Mouse (Mus musculus) liver, adult (tissue): ENCODE measurements at regions not wholly inside any gene's neighbourhood (a gene's known extent, or its start where the extent isn't known, plus 50 kb on each side); places are given as distances from the start of the nearest gene placed in this dataset.

Experiments
- GATA4 ChIP-seq: IDR thresholded peaks from 2 replicates; pipeline ENCODE4 v1.6.1; 2014; ENCODE audit warnings: mild to moderate bottlenecking, low read length; ENCODE audit not compliant: insufficient replicate concordance

DNA sequence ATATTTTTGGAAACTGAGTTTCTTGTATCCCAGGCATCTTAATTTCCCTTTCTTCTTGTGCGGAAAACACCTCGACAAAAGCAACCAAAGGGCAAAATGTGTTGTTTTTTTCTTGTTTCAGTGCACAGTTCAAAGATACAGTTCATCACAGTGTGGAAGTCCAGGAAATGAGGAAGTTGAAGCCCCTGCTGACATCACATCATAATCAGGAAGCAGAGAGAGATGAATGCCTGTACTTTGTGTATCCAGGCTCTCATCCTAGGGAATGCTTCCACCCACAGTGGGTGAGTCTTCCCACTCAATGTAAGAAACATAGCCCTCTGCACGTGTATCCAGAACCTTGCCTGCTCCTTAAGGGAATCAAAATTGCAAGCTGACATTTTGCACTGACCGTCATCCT, 128.1 kb downstream of the Plk2 start:
- TF ChIP-seq GATA4: no peak

- no peak for TF ChIP-seq GATA4
These were observed 132.8 kb downstream of the Plk2 start for GRCm38 (mm10) chr13:110527681-110528080.

- TF ChIP-seq GATA4: no peak
These were observed 134.8 kb downstream of the Plk2 start for GRCm38 (mm10) chr13:110529624-110530023.

DNA sequence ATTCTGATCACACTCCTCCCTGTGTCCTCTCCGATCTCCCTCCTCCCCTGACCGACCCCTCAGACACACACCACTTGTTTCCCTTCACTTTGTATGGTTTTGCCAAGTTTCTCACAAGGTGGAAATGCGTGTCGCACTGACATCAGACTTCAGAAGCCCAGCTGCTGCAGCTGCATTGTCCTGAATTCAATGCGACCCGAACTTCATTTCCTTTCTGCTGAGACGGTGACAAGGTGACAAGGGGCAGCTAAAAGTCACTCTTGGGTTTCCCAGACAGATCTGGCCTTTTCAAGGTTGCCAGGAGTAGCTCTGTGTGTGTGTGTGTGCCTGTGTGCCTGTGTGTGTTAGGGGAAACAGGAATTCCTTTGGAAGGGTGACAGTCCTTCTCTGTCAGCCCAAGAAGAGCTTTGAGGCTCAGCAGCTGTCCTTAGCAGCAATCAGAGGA, 139.5 kb downstream of the Plk2 start:
- peak; percentile 90 for TF ChIP-seq GATA4

DNA sequence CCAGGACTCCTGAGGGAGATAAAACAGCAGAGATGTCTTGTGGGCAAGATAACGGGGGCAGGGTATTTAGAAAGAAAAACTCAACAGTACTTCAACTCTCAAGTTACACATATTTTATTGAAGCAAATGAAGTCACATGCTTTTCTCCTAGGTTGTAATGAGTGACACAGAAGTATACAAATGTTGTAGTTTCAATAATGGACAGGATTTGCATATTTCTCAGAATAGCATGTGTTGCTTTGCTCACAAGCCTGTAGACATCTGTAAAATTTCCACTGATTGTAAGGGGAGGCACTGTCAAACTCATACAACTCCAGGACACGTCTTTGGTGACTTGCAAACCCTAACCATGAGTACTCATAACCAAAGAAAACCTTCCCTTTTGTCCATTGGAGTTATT, 140.9 kb downstream of the Plk2 start:
- TF ChIP-seq GATA4: no peak

DNA sequence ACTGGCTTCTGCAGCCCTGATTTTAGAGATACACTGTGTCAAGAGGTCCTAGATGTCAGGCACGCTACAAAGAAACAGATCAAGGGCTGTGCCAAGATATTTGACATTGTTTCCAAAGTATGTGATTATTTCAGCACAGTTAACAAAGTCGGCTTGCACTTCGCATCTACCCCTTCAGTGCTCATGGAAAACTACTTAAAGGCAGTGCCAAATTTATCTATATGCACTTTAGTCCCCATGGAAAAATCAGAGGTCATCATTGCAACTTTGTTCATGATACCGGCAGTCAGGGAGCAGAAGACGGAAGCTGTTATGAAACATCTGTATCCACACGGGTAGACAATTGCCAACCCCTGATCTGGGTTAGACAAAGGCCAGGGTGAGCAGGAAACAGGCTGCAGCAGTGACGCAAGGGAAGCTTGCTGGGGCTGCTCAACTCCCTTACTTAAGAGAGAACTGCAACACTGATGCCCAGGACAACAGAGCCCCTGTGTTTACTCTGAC, 143.2 kb downstream of the Plk2 start:
- peak; percentile 75; the same call in 1 of the 2 replicates for TF ChIP-seq GATA4

DNA sequence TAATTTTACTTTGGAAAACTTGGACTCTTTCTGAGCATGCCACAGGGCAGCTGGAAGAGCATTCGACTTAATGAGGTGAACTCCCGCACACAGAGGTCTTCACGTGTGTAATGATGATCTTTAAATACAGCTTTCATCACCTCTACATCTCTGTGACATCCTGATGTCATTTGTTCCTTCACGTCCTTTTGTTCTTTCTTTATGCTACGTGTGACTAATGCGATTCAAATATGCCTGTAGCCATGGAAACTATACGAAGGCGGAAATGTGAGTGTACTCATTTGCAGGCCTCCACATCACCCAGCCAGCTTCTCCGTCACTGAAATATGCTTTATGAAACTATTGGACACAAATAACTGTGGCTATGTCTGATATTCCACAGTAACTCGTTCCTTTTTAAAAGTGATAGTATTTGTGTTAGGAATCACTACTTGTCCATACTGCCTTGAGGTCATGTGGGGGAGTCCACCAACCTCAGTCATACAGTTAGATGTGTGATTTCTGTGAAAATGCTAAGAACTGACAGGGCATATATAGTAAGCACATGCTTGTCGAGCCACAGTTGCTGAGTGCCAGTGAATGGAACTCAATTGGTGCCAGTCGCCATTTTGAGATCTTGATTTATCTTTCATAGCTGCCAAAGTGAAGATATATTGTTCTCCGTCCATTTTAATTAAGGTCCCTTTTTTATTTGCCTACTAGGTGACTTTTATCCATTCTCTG, 145.9 kb downstream of the Plk2 start:
- no peak for TF ChIP-seq GATA4

DNA sequence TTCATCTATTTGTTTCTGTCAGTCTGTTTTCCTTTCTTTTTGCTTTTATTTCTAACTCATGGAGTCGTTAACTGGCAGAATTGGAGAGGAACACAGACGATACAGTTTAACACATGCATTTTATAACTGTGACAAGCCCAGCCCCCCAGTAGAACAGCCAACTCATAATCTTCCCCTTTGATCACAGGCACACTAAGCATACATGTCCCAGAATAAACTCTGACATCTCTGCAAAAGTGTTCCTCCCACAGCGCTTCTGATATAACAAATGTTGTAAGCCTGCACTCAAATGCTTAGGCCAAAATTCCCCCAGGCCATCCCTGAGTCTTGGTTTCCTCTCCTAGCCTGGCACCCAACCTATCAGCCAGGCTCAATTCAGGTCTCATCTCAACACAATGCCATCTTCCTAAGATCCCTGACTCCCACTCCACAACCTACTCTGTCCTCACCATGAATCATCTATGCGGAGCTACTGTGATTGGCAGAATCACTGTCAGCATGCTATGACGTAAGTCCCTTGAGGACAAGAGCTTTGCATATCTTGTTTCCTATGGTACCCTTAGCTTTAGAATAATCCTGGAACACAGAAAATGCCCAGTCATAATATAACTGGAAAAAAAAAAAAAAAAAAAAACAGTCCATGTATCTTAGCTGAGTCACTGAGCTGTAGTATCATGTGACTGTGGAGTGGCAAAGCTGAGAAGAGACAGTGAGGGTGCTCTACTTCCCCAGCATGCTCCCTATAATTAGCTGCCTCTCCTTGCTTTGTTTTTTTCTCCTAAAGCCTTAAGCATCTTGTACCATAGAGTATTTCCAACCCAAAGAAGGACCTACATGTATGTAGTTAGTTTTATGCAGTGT, 146.7 kb downstream of the Plk2 start:
- TF ChIP-seq GATA4: no peak

DNA sequence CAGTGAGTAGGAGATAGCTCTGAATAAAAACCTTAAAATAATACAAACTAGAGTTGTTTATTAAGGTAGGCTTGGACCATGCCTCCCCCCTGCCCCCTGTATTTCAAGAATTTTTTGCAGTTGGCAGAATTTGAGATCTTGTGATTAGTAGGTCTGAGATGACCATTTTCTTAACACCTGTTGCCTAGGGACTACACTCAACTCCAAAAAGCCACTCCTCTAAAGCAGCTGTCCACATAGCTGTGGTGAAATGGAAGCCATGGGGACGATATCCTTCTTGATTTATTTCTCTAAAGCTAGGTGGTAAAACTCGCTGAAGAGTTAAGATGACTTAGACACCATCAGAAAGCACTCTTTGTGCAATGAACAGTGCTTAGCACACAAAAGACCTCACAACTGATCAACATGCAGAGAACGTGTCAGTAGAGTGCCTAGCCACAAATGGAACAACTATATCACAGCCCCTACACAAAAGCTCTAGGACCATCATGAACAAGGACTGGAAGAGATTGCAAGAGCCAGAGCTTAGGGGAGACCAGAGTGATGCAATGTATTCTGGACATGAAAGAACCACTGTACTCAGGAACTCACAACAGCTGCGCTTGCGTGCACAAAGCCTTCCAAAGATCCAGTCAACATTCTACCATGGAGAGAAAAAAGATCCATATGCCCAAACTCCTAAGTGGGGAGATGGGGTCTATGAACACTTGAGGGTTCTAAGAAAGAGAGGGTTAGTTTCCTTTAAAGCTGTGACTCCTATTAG, 147.6 kb downstream of the Plk2 start:
- TF ChIP-seq GATA4: no peak

- TF ChIP-seq GATA4: no peak
These were observed 150.6 kb downstream of the Plk2 start for GRCm38 (mm10) chr13:110545454-110545853.

- peak; percentile 20; the same call in 1 of the 2 replicates for TF ChIP-seq GATA4
These were observed 160.9 kb downstream of the Plk2 start for GRCm38 (mm10) chr13:110555529-110556319.

GRCm38 (mm10) chr13:110556355-110557095, 161.7 kb downstream of the Plk2 start:
- no peak for TF ChIP-seq GATA4

- 0 out of 2 replicates have a peak, but pooled peaks have one; percentile 10 for TF ChIP-seq GATA4
These were observed 163.3 kb downstream of the Plk2 start for GRCm38 (mm10) chr13:110557930-110558727.

GRCm38 (mm10) chr13:110560566-110560965, 165.7 kb downstream of the Plk2 start:
- TF ChIP-seq GATA4: no peak
